Mouse (Mus musculus) G1E (cell line): ENCODE data around the gene Melk.

Experiments
- CTCF ChIP-seq: IDR thresholded peaks from 2 replicates; pipeline ENCODE4 v1.5.1; 2012; ENCODE audit warnings: low read depth, low read length, inconsistent platforms, mixed read lengths
- GATA1 ChIP-seq: IDR thresholded peaks from 2 replicates; pipeline ENCODE4 v1.6.1; 2012; ENCODE audit warnings: borderline replicate concordance, low read length, inconsistent platforms, mixed read lengths
- TAL1 ChIP-seq: conservative IDR thresholded peaks from 2 replicates; pipeline ENCODE4 v1.6.1; 2012; ENCODE audit warnings: low read depth, low read length, inconsistent platforms, mixed read lengths

DNA sequence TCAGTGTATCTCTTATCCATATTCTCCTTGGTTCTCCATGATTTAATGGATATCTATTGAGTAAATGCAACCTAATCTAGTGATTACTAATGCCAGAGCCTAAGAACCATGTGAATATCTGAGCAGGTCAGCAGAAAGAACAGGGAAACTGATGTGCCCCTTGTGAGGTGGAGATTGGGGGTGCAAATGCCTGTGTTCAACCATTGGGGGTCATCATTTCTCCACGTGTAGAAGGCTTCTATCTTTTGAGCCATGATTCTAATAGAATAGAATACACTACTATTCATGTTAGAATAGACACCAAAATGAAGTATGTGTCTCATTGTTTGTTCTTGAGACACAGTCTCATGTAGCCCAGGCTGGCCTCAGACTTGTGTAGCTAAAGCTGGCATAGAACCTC lies 27.3 kb downstream of the Melk start:
- TF ChIP-seq CTCF (no peak), TAL1 (no peak), GATA1 (no peak)
